Mouse (Mus musculus) retina, postnatal 1 day (tissue): Measurements from ENCODE around the gene Ak5.
A peak's percentile ranks its signal among the peaks of the same experiment; 100 is the strongest.
"Not testable (repeated sequence)": the region's sequence is repeated elsewhere in the genome, so short reads cannot be mapped to it uniquely, and the experiment has no call there.

ENCODE experiments used
- DNase-seq: peaks from one replicate; pipeline ENCODE4 v3.0.0-alpha.2; 2012

Gene Ak5

DNA sequence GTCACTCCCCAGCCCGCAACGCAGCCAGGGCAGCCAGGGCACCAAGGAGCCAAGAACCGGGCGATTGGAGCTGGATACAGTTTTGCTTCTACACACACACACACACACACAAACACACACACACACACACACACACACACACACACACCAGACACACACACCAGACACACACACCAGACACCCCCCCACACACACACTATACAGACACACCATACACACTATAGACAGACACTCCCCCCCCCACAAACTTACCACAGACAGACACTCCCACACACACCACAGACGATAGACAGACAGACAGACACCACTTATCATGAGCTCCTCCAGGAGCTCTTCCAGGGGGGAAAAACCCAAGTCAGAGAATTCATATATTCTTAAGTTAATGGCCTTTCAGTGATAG lies at the start of gene Ak5:
TSS of gene Ak5 (minus strand) at position 122 of the 400 bp plus-strand sequence.
- no peak for DNase-seq

DNA sequence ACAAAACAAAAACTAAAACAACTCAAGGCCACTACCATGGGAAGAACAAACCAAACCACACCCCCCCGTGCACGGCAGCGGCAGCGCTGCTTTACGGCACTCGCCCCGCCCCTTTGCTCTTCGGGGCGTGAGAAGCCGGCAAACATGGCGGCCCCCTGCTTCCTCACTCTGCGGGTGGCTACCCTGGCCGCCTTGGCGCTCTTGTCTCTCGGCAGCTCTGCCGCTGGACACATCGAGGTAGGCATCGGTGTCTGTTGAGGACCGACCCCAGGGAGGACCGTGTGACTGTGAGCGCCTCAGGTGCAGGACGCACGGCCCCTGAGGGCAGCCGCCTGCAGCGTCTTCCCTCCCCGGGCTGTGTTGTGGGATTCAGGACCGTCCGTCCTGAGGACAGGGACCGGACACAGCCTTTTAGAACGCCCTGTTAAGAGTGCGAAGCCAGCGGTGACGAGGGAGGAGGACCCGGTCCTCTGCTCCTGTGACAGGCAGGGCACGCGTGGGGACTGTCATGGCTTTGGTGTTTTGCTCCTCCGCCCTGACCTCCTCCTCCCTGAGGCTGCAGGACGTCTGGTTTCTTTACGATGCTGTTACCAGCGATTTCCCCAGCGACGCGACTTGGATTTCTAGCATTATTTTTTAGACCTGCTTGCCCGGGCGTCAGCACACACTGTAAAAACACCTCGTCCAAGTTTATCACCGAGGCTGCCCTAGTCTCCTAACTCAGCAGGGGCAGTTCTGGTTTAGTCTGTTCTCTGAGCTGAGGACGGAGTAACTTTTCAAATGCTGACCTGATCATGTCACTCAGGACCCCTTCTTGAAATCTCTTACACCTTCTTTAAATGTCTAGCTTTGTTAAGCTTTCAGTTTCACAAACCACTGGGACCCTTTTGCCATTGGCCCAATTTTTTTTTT lies 46.1 kb upstream of the Ak5 start, which contains the start of gene Pigk:
TSS of gene Pigk (plus strand) at position 110 of the 912 bp plus-strand sequence.
- DNase-seq = peak; percentile 94

DNA sequence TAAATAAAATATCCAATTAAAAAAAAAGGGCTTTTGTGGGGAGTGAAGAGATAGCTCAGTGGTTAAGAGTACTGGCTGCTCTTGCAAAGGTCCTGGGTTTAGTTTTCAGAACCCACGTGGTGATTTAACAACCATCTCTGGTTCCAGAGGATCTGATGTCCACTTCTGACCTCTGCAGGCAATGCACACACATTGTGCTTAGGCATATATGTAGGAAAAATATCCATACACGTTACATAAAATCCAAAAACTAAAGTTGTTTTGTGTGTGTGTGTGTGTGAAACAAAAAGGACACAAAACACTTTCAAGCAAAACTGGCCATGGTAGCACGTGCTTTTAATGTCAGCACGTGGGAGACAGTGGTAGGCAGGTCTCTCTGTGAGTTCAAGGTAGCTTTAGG lies 44.8 kb upstream of the Ak5 start:
- no peak for DNase-seq

DNA sequence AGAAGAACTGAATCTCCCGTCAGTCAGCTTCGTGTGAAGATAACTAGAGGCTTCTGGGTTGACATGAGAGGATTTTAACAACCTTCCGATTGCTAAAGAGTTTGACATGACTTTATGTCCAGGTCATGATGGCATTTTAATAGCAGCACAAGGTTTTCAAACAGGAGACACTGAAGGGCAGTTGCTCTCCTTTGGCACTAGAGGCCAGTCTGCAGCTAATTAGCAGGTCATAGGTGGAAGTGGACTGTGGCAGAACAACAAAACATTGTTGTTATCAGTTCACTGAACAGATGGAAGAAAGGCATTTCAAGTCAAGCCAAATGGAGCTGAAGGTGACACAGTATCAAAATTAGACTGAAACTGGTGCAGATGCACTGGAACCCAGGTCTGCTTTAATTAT lies 41.8 kb upstream of the Ak5 start:
- peak; percentile 15 for DNase-seq

DNA sequence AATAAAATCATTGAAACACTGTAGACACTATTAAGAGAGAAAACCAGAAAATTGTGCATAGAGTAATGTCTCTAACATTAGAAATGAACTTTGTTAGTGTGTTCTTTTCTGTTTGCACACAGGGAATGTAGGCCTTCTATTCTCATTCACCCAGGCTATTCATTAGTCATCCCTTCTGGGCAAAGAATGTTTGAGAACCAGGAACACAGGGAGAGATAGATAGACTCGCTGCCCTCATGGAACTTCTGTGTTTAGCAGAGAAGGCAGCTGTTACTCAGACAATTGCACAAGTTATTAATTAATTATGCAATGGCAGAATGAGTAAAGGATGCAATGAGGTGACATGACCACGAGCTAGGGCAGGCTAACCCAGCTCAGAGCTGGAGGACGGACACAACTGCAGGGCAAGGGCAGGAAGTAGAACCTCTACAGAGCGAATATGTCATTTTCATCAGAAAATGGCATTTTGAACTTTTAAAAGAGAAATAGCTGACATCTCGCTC lies 39.2 kb upstream of the Ak5 start:
- DNase-seq = no peak

DNA sequence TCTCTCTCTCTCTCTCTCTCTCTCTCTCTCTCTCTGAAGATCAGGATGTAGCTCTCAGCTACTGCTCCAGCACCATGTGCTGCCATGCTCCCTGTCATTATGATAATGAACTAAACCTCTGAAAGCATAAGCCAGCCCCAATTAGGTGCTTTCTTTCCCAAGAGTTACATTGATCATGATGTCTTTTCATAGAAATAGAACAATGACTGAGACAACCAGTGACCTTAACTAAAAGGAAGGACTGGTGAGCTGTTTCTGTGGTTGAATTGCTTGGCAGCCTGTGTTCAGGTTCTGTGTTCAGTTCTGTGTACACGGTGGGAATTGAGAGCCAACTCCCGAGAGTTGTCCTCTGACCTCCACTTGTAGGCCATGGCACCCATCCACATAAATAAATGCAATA lies 38.7 kb upstream of the Ak5 start:
- no peak for DNase-seq

DNA sequence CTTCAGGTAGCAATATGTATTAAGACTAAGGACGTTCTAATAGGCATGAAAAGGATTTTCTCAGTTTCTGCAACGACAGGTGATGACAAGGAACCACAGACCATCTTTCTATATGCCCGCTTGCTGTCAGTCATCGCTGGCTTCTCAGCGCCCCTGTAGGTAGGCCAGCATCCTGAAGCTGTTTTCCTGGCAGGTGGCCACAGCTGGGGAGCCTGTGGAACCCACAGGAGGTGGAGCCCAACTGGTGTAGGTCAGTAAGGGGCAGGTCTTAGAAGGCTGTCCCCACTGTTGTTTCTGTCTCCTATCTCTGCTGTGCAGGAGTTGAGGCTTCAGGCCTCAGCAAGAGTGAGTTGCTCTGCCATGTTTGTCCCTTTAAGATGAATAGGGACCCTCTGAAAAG lies 37.7 kb upstream of the Ak5 start:
- no peak for DNase-seq

DNA sequence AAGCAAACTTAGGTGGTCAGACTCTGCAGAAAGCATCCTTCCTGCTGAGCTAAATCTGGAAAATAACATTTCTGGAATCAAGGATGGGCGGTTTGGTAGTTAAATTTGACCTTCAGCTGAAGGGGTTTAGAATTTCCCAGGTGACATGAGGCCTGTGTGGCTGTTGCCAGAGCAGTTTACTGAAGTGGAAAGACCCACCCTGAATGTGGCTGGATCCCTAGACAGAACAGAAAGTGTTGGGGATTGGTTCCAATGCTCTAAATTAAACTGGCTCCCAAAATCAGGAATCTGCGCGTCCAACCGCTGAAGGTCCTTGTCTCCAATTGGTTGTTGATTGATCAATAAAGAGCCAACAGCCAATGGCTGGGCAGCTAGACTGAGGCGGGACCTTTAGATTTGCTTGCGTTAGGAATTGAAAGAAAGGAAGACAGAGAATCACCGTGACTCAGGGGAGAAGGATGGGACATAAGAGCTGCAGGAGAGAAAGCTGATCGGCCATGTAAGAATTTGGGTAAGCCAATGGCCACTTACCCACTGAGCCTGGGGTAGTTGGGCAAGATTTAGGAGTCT lies 34.2 kb upstream of the Ak5 start:
- peak; percentile 30 for DNase-seq

DNA sequence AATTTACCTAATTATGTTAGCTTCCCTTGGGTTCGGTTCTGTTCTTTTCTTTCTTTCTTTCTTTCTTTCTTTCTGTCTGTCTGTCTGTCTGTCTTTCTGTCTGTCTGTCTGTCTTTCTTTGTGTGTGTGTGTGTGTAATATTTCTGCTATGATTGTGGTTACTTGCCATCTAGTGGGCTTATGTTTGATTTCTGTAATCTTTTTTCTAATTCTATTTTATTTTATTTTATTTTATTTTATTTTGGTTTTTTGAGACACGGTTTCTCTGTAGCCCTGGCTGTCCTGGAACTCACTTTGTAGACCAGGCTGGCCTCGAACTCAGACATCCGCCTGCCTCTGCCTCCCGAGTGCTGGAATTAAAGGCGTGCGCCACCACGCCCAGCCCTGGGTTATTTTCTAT lies 33.4 kb upstream of the Ak5 start:
- not testable (repeated sequence) for DNase-seq

DNA sequence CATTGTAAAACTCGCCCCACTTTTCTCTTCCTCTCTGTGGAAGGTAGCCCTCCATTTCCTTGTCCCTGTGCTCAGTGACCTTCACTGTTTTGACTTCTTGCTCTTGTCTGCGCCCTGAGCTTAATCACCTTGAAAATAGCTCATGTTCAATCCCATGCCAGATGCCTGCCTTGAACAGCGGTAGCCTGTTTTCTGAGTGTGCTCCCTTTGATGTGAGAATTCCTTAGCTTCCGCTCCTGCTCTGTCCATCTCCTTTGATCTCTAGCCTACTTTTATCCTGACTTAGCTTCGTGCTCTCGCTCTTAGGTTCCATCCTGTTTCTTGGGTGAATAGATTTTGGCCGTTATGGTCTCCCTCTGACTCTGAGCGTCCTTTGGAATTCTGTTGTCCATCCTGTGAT lies 31.1 kb upstream of the Ak5 start:
- no peak for DNase-seq

DNA sequence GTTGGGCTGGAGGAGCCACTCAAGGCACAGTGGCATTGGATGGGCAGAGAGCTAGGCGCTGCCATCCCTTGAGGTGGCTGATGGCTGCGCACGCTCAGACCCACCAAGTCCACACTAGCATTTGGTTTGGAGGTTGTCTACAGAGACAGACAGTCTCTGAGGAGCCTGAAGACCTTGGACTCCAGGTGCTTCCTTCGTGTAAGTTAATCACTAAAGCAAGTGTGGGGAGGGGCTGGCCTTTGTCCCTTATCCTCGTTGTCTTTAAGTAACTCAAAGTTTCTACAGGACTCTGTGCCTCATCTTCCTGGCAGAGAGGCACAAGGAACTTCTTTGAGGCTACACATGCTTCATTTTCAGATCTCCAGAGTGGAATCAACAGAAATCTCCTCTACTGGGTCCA lies 29.9 kb upstream of the Ak5 start:
- DNase-seq = no peak

DNA sequence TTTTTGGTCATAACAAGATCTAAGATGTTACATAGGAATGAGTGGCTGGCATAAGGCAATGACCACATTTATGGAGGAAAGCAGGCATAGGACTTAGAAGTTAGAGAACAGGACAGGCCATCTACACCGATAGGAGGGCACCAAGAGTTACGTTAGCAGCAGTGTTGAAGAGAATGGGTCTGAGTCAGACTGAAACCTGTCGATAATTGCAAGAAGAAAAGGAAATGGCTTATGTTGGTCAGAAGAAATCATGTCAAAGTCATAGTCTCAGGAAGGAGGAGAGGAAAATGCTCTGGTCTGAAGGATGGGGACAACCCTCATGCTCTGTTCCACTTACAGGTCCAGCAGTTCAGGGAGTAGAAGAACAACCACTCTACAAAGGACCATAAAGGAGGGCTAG lies 26.8 kb upstream of the Ak5 start:
- DNase-seq = no peak

DNA sequence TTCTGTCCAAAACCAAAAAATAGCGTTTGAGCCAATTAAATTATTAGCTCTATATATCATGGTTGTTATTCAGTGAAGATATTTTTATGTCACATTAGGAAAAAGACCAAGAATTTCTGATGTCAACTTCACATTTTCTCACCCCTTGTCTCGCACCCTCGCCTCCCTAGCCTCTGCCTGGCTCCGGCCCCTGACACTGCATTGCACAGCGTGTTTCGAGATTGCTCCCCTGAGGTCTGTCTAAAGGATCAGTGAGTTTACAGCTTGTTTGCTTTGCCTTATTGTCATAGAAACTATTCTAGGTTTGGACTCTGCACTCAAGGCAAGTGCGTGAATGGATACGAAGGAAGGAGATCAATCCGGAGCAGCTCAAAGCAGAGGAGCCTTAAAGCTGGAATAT lies 20.9 kb upstream of the Ak5 start:
- DNase-seq = no peak

DNA sequence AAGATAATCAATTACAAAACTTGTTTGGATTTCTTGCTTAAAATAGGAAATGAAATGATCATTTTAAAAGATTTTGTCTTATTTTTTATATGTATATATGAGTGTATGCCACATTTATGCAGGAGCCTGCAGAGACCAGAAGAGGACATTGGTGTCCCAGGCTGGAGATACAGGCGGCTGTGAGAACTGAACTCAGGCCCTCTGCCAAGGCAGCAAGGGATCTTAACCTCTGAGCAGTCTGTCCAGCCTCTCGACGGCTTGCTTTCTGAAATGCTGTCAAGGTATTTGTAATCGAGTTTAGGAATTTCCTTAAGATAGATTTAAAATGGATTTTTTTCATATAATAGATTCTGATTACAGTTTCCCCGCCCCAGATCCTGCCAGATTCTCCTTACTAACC lies 20.4 kb upstream of the Ak5 start:
- DNase-seq = no peak

DNA sequence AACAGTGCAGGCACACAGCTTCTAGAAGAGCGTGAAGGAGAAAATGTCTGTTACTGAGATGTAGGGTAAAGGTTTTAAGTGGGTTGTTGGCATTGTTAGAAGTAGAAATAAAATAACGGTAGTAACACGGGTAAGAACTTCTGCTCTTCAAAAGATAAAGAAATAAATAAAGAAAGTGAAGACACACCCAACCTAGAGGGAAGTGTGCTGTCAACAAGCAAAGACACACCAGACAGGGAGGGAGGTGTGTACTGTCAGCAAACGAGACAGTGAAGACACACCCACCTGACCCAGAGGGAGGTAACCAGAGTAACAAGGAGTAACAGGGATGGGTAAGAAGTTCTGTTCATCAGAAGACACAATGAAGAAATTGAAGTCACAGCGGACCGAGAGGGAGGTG lies 6.5 kb upstream of the Ak5 start:
- DNase-seq = no peak

DNA sequence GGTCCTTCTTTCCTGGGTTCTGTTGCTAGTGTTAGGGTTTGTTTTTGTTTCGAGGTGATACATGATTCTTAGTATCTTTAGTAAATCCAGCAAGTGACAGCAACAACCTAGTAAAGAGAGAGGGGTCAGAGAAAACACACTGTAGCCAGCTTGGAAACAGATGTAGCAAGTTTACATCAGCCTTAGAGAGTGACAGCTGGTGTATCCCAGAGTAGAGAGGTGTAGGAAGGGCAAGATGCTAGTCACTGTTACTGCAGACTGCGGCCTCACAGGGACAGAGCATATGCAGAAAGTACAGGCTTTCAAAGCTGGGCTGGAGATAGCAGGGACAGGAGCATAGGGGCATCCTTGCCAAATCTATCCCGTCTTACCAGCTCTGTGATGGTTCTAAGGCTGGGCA lies 1.6 kb upstream of the Ak5 start:
- no peak for DNase-seq

DNA sequence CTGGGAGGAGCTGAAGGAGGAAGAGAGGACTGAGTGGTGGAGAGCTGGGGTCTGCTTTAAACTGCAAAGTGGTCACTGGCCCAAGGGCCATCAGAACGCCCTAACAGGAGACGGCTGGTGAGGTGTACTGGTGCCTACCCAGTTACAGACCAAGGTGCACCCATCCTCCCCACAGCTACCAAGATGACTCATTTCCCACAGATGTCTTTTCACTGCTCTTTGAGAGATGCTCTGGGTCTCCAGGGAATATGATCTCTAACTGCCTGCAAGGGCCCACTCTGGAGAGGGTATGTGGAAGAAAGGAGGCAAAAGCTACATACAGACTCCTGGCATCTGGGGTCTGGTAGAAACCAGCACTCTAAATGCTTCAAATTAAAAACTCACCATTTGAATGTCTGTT lies 633 bp upstream of the Ak5 start:
- DNase-seq = no peak

DNA sequence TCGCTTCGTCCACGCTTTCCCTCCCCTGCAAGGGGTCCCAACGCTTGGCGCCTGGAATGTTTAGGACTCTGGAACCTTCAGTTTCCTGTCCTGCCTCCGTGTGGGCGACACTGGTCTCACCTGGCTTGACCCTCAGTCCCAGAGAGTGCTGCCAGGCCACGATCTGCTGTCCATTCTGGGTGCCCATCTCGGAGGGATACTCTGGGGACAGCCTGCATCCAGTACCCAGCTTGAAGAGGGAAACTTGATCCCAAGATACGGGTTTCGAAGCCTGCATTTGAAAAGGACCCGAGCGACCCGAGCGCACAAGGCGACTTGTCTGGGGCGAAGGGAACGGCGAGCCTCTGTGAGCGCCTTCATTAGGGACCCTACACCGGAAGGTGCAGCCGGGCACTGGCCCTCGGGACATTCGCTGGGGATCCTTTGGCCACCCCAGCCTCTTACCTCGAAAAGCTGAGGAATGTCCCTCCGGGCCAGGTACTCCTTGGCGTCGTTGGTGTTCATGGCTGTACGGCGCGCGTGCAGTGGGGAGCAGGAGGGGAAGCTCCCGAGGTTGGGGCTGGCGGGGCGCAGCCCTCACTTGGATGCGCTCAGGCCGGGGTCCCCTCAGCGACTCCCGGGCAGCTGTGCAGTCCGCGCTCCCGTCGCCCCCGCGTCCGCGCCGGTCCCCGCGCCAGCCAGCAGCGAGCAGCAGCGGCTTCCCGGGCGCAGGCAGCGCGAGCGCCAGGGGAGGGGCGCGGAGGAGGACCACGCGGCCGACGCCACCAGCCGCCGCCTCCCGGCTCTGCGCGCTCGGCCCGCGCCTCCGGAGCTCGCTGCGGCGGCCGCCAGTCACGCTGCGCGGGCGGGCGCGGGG lies 576 bp downstream of the Ak5 start:
- DNase-seq = peak; percentile 68

DNA sequence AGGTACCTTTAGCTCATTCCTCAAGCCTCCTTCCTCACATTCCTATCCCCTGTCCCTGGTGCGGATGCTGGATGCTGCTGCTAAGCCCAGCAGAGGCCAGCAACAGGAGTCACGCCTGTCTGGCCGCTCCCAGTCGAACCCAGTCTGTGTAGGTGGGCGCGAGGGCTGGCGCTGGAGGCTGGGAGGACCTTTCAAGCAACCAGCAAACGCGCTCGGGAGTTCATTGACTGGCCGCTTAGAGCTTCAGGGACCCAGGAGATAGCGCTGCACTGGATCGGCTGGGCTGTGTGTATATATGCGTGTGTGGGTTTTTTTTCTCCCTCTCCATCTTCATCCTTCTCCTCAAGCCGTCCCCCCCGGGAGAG lies 1.2 kb downstream of the Ak5 start:
- peak; percentile 27 for DNase-seq

DNA sequence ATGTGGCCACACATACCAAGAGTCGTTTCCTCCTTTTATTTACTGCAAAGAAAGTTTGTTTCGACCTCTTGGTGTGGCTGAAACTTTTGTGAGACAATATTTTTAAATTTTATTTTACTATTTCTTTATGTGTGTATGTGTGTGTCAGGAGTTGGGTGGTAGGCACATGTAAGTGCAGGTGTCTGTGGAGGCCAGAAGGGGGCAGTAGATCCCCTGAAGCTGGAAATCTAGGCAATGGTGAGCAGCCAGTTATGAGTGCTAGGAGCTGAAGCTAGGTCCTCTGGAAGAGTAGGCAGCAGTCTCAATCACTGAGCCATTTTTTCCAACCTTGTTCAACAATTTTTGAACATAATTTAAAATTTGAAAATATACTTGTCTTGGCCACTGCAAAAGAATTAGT lies 9.6 kb downstream of the Ak5 start:
- DNase-seq = no peak

DNA sequence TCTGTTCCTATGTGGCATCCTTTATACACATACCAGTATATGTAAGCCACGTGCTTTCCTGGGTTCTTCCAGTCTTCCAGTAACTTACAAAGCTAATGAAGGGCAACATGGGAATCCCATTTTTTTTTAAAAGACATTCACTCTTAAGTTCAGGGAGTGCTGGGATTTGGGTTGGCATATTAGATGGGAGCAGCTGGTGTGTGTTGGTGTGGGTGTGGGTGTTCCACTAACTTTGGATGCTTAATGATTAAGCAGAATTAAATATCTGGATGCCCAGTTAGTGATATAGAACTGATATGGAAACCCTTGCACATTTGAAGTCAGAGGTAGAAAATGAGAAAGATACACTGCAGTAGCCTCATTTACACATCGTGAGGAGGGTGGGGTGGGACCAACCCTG lies 16.2 kb downstream of the Ak5 start:
- no peak for DNase-seq

DNA sequence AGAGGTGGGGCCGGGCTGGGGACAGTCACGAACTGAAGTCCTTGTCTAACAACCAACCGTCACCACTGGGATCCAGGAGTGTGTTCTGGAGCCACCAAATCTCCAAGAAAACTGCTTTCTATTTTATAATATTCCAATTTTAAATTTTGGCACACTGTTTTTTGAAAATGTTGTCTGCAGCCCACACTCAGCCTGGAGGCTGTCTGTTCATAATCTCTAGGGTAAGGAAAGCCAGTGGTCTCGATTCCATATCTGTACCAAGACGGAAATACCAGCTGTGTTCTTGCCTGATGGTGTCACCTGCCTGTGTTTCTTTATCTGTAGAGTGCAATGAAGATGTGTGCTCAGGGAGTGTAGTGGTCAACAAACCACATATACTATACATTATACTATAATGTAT lies 23.6 kb downstream of the Ak5 start:
- DNase-seq = no peak

DNA sequence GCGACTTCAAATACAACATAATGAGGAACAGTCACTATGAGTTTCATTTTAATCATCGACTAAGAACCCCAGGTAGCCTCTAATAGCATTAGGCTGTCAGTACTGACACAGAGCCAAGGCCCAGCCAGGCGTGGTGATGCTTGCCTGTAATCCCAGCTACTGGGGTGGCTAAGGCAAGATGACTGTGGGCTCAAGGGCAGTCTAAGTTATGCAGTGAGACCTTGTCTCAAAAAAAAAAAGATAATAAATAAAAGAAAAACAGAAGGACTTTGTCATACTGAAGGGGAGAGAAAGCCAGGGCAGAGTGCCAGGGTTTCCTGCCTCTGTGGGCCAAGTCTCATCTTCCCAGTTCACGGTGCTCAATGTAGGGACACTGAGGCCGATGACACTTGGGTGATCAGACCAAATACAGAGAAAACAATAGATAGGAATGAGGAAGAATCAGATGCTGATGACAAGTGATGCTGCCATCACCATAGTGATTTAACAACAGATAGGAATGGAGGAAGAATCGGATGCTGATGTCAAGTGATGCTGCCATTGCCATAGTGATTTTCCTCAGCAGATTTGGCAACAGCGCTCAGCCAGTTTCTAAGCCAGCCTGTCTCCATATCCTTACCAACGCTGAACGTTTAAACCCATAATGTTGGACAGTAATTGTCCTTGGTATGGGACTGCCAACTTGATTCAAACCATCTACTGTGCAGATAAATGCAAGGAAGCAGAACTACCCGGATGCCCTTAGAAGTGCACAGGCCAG lies 42.9 kb downstream of the Ak5 start:
- DNase-seq = peak; percentile 35
